In the genomic region with DNA sequence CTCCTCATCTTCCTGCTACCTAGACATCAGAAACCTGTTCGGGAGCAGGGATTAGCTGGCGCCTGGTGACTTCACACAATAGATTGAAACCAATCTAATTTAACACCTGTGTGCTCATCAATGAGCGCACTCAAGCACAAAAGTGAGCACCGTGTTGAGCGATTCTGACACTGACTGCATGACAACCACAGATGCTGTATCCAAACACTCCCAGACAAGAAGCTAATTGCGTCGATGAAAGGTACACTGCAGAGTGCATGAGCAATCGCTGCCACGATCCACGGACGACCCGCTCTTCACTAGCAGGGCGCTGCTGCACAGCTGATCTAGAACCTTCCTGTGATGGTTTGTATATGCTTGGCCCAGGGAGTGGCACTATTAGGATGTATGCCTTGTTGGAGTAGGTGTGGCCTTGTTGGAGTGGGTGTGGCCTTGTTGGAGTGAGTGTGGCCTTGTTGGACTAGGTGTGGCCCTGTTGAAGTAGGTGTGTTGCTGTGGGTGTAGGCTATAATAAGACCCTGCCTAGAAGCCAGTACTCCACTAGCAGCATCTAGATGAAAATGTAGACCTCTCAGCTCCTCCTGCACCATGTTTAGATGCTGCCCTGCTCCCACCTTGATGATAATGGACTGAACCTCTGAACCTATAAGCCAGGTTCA, we compare ENCODE assay signal across 13 mouse cellular contexts.
DNase-seq lines count a peak whose midpoint lies in the region; ATAC-seq and TF ChIP-seq lines count a peak whose summit lies in the region.
"Had no signal": no experiment of that assay in that cellular context is flagged by ENCODE, and none has a peak within 500 bp of the region (broad histone marks: within the 10 kb centered on the region; RNA-seq: fewer than 3 reads in every experiment).

No protein-coding gene starts in this region.

- intact Hi-C loops in heart, postnatal 14 days (cut with DNase I) = no loop called here
- intact Hi-C loops in heart, adult 2 months (cut with DNase I) = no loop called here

- 78% methylated on average over 13 of the region's 13 CpGs for WGBS in neural tube, embryonic 12.5 days
- WGBS in forebrain, embryonic 11.5 days = 34% methylated on average over 13 of the region's 13 CpGs
- WGBS in liver, embryonic 16.5 days (ENCODE audit: insufficient replicate concordance) = 84% methylated on average over 13 of the region's 13 CpGs
- 95% methylated on average over 13 of the region's 13 CpGs for WGBS in heart, adult 2 months

- no peak for DNase-seq in neural tube, embryonic 10.5 days (ENCODE audit: extremely low spot score, low spot score)
- DNase-seq in forebrain, embryonic 11.5 days (ENCODE audit: low spot score) = peak; percentile 66
- no peak for DNase-seq in lung, postnatal 4 days
- DNase-seq in heart, postnatal 14 days = no peak
- DNase-seq in heart, adult 2 months = no peak
- DNase-seq: adrenal gland, adult 2 months; cerebellum, adult 11 months; embryo, embryonic 11 days; gastrocnemius, adult 2 months; heart, postnatal 10 days; kidney, postnatal 36 days had no signal

- no peaks in the 10 kb centered on the region for H3K79me2 ChIP-seq in heart, adult 2 months (replicated peaks; ENCODE audit: control insufficient read depth, insufficient read depth, low read length)

- no peaks in the 10 kb centered on the region for H3K27me3 ChIP-seq in neural tube, embryonic 12.5 days (replicated peaks)
- no peaks in the 10 kb centered on the region for H3K27me3 ChIP-seq in forebrain, embryonic 11.5 days (ENCODE audit: control insufficient read depth, insufficient read depth, low read length)
- no peaks in the 10 kb centered on the region for H3K27me3 ChIP-seq in liver, embryonic 16.5 days (ENCODE audit: control insufficient read depth, insufficient read depth, low read depth, low read length)
- H3K27me3 ChIP-seq in heart, adult 2 months (ENCODE audit: control insufficient read depth, insufficient read depth, low read length) = no peaks in the 10 kb centered on the region

- H3K9ac ChIP-seq in neural tube, embryonic 12.5 days = no peak overlapping the region
- no peak overlapping the region for H3K9ac ChIP-seq in forebrain, embryonic 11.5 days (ENCODE audit: low read length)
- no peak overlapping the region for H3K9ac ChIP-seq in liver, embryonic 16.5 days (ENCODE audit: low read depth, low read length)
- H3K9ac ChIP-seq in heart, adult 2 months (ENCODE audit: low read depth, low read length) = no peak overlapping the region

- no peak overlapping the region for H3K4me2 ChIP-seq in neural tube, embryonic 12.5 days (replicated peaks)
- no peak overlapping the region for H3K4me2 ChIP-seq in forebrain, embryonic 11.5 days (ENCODE audit: low read depth, low read length, severe bottlenecking)
- no peak overlapping the region for H3K4me2 ChIP-seq in liver, embryonic 16.5 days (ENCODE audit: low read depth, low read length)

- no peak for TF ChIP-seq POLR2A in heart, adult 2 months (IDR thresholded peaks at IDR 0.05; ENCODE audit: insufficient read depth, low read depth, low read length)

- H3K9me3 ChIP-seq in neural tube, embryonic 12.5 days = no peaks in the 10 kb centered on the region
- H3K9me3 ChIP-seq in forebrain, embryonic 11.5 days (ENCODE audit: control insufficient read depth, low read length) = no peaks in the 10 kb centered on the region
- H3K9me3 ChIP-seq in liver, embryonic 16.5 days (replicated peaks; ENCODE audit: control insufficient read depth, low read length) = no peaks in the 10 kb centered on the region

- H3K4me1 ChIP-seq in neural tube, embryonic 12.5 days = peaks cover 20% of the 10 kb centered on the region; the same call in 1 of the 2 replicates
- peaks cover 3% of the 10 kb centered on the region; the same call in 1 of the 2 replicates for H3K4me1 ChIP-seq in forebrain, embryonic 11.5 days (replicated peaks; ENCODE audit: control insufficient read depth, insufficient read depth, low read length)
- peaks cover 23% of the 10 kb centered on the region for H3K4me1 ChIP-seq in liver, embryonic 16.5 days (ENCODE audit: control insufficient read depth, low read depth, low read length)
- H3K4me1 ChIP-seq in heart, adult 2 months (ENCODE audit: control insufficient read depth, insufficient read depth, low read length) = no peaks in the 10 kb centered on the region

- no peak for TF ChIP-seq EP300 in heart, adult 2 months (IDR thresholded peaks at IDR 0.05; ENCODE audit: insufficient read depth, low read depth, low read length)

- no peak overlapping the region for H3K4me3 ChIP-seq in neural tube, embryonic 12.5 days
- H3K4me3 ChIP-seq in forebrain, embryonic 11.5 days (ENCODE audit: low read depth, low read length) = no peak overlapping the region
- H3K4me3 ChIP-seq in liver, embryonic 16.5 days (ENCODE audit: low read depth, low read length) = no peak overlapping the region
- no peak overlapping the region for H3K4me3 ChIP-seq in heart, adult 2 months
- H3K4me3 ChIP-seq: gastrocnemius, adult 2 months had no signal

- no peaks in the 10 kb centered on the region for H3K36me3 ChIP-seq in neural tube, embryonic 12.5 days
- no peaks in the 10 kb centered on the region for H3K36me3 ChIP-seq in forebrain, embryonic 11.5 days (ENCODE audit: control insufficient read depth, insufficient read depth, low read length)
- no peaks in the 10 kb centered on the region for H3K36me3 ChIP-seq in liver, embryonic 16.5 days (ENCODE audit: control insufficient read depth, insufficient read depth)
- H3K36me3 ChIP-seq in heart, adult 2 months (ENCODE audit: control insufficient read depth, insufficient read depth, low read length) = no peaks in the 10 kb centered on the region

- TF ChIP-seq CTCF in heart, adult 2 months (IDR thresholded peaks at IDR 0.05) = no peak

- 0 out of 2 replicates have a peak, but pooled peaks have one; percentile 33 for ATAC-seq in neural tube, embryonic 12.5 days (ENCODE audit: low FRiP score, low read depth)
- peak; percentile 73 for ATAC-seq in forebrain, embryonic 11.5 days (replicated peaks; ENCODE audit: low FRiP score)
- peak; percentile 67 for ATAC-seq in liver, embryonic 16.5 days (ENCODE audit: low read depth)

- H3K27ac ChIP-seq in neural tube, embryonic 12.5 days = no peak overlapping the region
- no peak overlapping the region for H3K27ac ChIP-seq in forebrain, embryonic 11.5 days (ENCODE audit: low read depth, low read length)
- no peak overlapping the region for H3K27ac ChIP-seq in liver, embryonic 16.5 days (ENCODE audit: low read length)
- H3K27ac ChIP-seq in heart, adult 2 months = no peak overlapping the region
- H3K27ac ChIP-seq: gastrocnemius, adult 2 months had no signal
